Mouse (Mus musculus): ENCODE data around the gene Tmem33. TPM values are rescaled to one million over a fixed set of nuclear protein-coding genes. Genes with fewer than 3 reads are reported as not detected.

Tmem33 gene
- total RNA-seq, 2 experiments from 2014 or later: 24.9 to 25.0 TPM

DNA sequence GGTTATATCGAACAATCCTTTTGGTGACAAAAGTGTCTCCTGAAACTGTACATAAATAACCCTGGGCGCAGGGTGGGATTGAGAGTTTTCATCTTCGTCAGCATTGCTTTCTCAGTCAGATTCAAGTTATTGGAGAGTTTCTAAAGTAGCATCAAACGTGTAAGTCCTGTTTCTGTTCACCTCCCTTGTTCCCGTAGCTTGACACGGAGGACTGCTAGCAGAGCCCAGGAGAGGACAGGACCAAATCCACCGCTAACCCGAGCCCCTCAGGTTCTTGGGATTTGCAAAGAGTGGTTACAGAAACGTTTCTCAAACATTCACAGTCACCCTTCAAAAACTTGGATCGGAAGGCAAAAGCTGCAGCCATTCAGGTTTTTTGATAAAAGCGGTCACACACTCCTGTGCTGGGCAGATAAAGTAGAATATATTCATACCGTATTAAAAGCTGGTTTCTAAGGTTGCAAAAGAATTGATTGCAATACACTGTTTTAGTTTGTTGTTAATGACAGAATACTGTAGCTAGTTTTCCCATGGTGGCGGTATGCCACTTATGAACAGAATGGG is 47.4 kb downstream of the Tmem33 start:
- no peak for DNase-seq
- intact Hi-C loops (cut with DNase I; ENCODE audit: low total_unique reads): no loop called here

DNA sequence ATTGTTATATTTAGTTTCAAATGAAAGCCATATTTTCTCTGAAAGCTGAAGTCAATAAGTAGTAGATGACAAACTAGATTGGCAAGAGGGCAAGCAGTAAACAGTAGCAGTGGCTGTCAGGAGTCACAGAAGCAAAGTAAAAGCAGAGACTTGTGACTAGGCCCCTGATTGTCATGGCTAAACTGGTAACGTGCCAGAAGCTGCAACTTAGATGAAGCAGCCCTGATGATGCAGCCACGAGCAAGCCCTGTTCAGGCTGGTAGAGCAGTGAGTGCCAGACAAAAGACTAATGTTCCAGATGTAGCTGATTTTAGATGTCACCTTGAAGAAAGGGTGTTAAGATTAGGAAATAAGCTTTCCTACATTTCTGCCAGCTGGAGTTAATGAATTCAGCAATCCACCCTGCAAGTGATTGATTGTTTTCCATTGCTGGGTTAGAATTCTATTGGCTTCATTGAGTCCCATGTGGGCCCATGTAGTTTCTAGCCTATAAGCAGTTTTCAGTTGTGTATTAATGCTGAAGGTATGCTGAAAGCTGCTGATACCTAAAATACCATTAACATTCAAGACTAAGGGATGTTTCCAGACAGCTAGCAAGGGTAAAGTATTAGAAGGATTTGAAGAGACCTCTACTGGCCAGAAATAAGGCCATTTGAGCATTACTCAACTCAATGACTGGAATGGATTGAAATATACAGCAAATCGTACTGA is 51.6 kb downstream of the Tmem33 start:
- no peak for DNase-seq
- intact Hi-C loops (cut with DNase I; ENCODE audit: low total_unique reads): no loop called here

DNA sequence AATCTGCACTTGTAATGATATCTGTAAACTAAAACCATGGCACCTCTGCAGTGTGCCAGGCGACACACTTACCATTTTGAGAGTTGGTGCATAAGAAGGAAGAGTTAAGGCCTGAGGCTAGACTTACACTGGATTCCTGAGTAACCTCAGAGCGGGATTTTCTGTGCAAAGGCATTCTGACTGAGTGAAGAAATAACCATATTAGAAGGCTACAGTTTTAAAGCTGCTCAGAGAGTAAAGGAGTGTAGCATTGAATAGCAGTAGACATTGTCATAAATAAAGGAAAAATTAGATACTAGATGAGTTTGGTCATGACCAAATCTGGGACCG is 52.1 kb downstream of the Tmem33 start:
- no peak for DNase-seq
- intact Hi-C loops (cut with DNase I; ENCODE audit: low total_unique reads): no loop called here

DNA sequence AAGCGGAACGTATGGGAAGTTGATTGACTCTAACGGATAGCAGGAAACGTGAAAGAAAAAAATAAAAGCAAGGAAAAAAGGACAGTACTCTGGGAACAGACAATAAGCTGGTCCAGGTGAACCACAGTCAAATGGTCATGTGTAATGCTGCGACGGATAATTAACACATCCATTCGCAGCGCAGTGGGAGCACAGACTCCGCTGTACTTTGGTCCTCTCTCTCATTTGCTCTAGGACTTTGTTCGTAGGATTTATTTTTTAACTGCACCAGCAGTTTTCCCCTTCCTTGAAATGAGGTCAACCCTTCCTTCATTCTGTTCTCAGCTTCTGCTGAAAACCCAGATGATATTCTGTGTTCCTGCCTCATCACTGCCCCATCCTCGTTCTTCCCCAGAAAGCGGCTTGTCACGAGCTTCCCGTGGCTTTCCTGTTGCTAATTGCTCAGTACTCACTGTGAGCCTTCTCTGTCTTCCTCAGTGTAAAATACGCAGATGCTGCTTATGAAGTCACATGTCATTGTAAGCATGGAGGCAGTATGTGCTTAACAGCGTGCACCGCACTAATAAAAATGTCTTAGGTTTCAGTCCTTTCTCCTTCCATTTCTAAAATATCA is 61.4 kb downstream of the Tmem33 start:
- intact Hi-C loops (cut with DNase I; ENCODE audit: low total_unique reads): no loop called here
- DNase-seq: no peak

DNA sequence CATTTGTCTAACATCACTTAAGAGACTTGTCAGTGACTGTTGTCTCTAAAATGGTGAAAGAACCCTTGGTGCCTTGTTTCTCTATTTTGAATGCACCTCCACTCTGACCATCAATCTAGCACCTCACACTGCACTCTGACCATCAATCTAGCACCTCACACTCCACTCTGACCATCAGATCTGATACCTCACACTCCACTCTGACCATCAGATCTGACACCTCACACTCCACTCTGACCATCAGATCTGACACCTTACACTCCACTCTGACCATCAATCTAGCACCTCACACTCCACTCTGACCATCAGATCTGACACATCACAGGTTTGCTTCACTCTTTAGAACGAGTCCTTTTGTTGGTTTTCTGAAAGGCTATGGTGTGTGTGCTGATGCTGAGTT is 63.7 kb downstream of the Tmem33 start:
- intact Hi-C loops (cut with DNase I; ENCODE audit: low total_unique reads): no loop called here
- DNase-seq: no peak

DNA sequence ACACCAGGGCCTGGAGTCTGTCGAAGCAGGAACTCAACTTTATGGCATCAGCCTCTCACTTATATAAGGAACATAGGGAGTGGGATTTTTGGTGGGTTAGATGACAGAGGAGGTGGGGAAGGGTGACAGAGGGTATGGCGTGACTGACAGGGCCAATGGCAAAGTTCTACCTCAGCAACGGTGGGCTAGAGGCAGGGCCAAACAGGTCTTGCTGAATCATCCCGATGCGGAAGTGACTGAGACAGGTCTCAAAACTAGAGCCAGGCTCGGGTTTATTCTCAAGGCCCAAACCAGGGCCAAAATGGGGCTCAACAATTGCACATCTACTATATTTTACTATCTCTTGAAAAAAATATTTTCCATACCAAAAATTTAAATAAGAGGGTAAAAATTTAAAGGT is 80.4 kb downstream of the Tmem33 start:
- no peak for DNase-seq
- intact Hi-C loops (cut with DNase I; ENCODE audit: low total_unique reads): no loop called here

Other genes with a start within 250 kb of the Tmem33 start
- gene Phox2b, start 161.3 kb upstream of the Tmem33 start, total RNA-seq (2021): not detected
- gene Slc30a9, start 46.4 kb downstream of the Tmem33 start, total RNA-seq (2021): 10 to 100 TPM; 85.7 to 90.8 TPM
- gene Bend4, start 167.7 kb downstream of the Tmem33 start, total RNA-seq (2021): under 1 TPM; 0.82 to 0.97 TPM